Mouse (Mus musculus): ENCODE measurements around the gene Prss46.

GRCm38 (mm10) chr9:110891077-110891828, 46.9 kb downstream of the Prss46 start:
- TF ChIP-seq HCFC1 (IDR thresholded peaks at IDR 0.05; ENCODE audit: borderline replicate concordance, insufficient read depth, low read length), result no peak
- no peak for TF ChIP-seq ZC3H11A (IDR thresholded peaks at IDR 0.05; ENCODE audit: borderline replicate concordance, low read depth, low read length)
- no peak for TF ChIP-seq MAFK (IDR thresholded peaks at IDR 0.05; ENCODE audit: insufficient read depth, low read depth, low read length)
- no peak for TF ChIP-seq ZNF384 (IDR thresholded peaks at IDR 0.05; ENCODE audit: low read depth, low read length)
